Mouse (Mus musculus) intestine, postnatal 0 days (tissue): ENCODE data around the gene Clpb. TPM values are rescaled to one million over a fixed set of nuclear protein-coding genes. Genes with fewer than 3 reads are reported as not detected.

Experiments
- ATAC-seq: fragments of 200-750 bp; cut with Nextera tagmentation; 2 replicates; pipeline ENCODE4 v1.8.0; 2017; ENCODE audit warnings: mild to moderate bottlenecking, moderate TSS enrichment, moderate library complexity
- H3K27ac ChIP-seq: fragments of 300-500 bp; sonication (generic); 2 replicates; pipeline ENCODE4 v1.5.1; 2014; ENCODE audit warnings: mild to moderate bottlenecking, low read depth, low read length, moderate library complexity
- H3K27me3 ChIP-seq: fragments of 300-500 bp; sonication (generic); replicated peaks from 2 replicates; pipeline ENCODE4 v1.6.1; 2014; ENCODE audit warnings: low read length, mixed read lengths; ENCODE audit not compliant: control insufficient read depth, insufficient read depth
- H3K36me3 ChIP-seq: fragments of 300-500 bp; sonication (generic); 2 replicates; pipeline ENCODE4 v1.6.1; 2014; ENCODE audit warnings: mild to moderate bottlenecking, moderate library complexity; ENCODE audit not compliant: control insufficient read depth, insufficient read depth
- H3K4me1 ChIP-seq: fragments of 300-500 bp; sonication (generic); replicated peaks from 2 replicates; pipeline ENCODE4 v1.6.1; 2014; ENCODE audit warnings: antibody characterized with exemption, low read length, mixed read lengths; ENCODE audit not compliant: control insufficient read depth, insufficient read depth
- H3K4me2 ChIP-seq: fragments of 300-500 bp; sonication (generic); replicated peaks from 2 replicates; pipeline ENCODE4 v1.6.1; 2014; ENCODE audit warnings: low read depth, mild to moderate bottlenecking, moderate library complexity
- H3K4me3 ChIP-seq: fragments of 300-500 bp; sonication (generic); 2 replicates; pipeline ENCODE4 v1.5.1; 2014; ENCODE audit warnings: low read depth, low read length
- H3K9ac ChIP-seq: fragments of 300-500 bp; sonication (generic); 2 replicates; pipeline ENCODE4 v1.6.1; 2014; ENCODE audit warnings: mild to moderate bottlenecking, low read depth, low read length
- H3K9me3 ChIP-seq: fragments of 300-500 bp; sonication (generic); 2 replicates; pipeline ENCODE4 v1.6.1; 2016; ENCODE audit warnings: mixed run types; ENCODE audit not compliant: control insufficient read depth
- CTCF ChIP-seq: sonication (generic); IDR thresholded peaks from 2 replicates; pipeline ENCODE4 v1.5.1; 2016; ENCODE audit warnings: low read depth, mild to moderate bottlenecking, control low read depth, antibody characterized with exemption, moderate library complexity
- WGBS: fragments of 180-500 bp; shearing (Covaris S2); extraction: QIAGEN DNeasy Blood & Tissue Kit; methylation state at CpG from one replicate; pipeline ENCODE4 v1.1.7; 2014; 5-methylcytosine and 5-hydroxymethylcytosine counted together
- polyA plus RNA-seq: library from polyadenylated mRNA; unstranded; fragments of >200 nt; fragmentation: Nextera tagmentation; extraction: Ambion mirVana; gene quantifications from 2 replicates; pipeline ENCODE4 v1.2.1, GENCODE M21; 2015

Clpb gene
- polyA plus RNA-seq, 1 experiment from 2014 or later = 14.9 TPM

DNA sequence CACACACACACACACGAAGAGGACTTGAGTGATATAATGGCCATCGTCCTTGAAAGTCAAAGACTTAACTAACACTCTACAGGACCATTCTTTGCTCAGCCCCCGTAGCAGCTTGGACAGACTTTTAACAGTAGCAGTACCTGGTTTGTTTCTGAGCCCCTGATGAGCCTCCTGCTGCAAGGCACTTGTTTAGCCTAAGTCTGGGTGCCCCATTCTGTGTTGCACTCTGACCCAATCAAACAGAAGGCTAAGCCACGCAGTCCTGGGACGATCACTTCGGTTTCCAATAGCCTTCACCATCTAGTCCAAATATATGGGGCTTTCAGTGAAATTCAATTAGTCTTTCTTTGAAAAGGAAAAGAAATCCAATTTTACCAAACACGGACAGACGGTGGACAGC is 28.4 kb downstream of the Clpb start:
- no peak for ATAC-seq
- TF ChIP-seq CTCF = no peak
- no peaks in the 10 kb centered on the region for H3K9me3 ChIP-seq
- no peak overlapping the region for H3K4me2 ChIP-seq
- no peak overlapping the region for H3K27ac ChIP-seq
- no peaks in the 10 kb centered on the region for H3K4me1 ChIP-seq
- 89% methylated on average over 8 of the region's 8 CpGs for WGBS
- H3K27me3 ChIP-seq = no peaks in the 10 kb centered on the region
- H3K4me3 ChIP-seq = no peak overlapping the region
- no peak overlapping the region for H3K9ac ChIP-seq
- H3K36me3 ChIP-seq = 0 out of 2 replicates have a peak, but pooled peaks cover 7% of the 10 kb centered on the region

DNA sequence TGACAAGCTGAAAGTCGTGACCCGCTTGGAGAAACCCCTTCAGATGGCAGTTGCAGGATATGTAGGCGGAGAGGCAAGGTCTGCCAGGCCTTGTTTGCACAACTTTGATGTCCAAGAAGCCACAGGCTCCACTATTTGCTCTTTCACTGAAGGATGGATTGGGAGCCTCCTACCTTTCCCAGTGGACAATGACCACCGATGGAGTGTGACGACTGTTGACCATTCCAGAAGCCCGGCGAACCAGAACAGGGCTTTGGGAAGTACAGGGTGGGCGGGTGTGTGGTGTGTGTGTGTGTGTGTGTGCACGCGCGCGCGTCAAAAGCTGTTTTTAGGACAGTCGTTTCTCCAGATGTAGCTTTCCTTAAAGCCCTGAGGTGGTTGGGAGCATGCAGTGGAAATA is 29.0 kb downstream of the Clpb start:
- H3K4me3 ChIP-seq = no peak overlapping the region
- no peak overlapping the region for H3K27ac ChIP-seq
- no peak for TF ChIP-seq CTCF
- ATAC-seq = no peak
- H3K9me3 ChIP-seq = no peaks in the 10 kb centered on the region
- H3K9ac ChIP-seq = no peak overlapping the region
- H3K27me3 ChIP-seq = no peaks in the 10 kb centered on the region
- H3K4me1 ChIP-seq = no peaks in the 10 kb centered on the region
- WGBS = 81% methylated on average over 14 of the region's 14 CpGs
- 0 out of 2 replicates have a peak, but pooled peaks cover 7% of the 10 kb centered on the region for H3K36me3 ChIP-seq
- H3K4me2 ChIP-seq = no peak overlapping the region

DNA sequence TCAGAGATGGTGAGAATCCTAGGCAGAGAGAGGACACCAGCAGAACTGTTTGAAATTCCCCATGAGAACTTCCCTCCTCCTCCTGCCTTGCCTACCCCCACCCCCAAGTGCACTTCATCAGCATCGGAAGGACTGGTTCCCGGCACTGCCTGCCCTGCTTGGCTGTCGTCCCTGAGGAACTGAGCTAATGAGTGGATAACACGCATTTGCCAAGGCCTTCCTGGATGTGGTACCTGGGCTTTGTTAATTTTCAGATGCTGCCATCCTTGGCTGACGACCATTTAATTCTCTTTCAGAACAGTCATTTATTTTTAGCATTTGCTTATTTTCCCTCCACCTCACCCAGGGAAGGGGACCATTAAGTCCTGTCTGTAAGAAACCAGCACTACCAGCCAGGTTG is 32.0 kb downstream of the Clpb start:
- ATAC-seq = no peak

DNA sequence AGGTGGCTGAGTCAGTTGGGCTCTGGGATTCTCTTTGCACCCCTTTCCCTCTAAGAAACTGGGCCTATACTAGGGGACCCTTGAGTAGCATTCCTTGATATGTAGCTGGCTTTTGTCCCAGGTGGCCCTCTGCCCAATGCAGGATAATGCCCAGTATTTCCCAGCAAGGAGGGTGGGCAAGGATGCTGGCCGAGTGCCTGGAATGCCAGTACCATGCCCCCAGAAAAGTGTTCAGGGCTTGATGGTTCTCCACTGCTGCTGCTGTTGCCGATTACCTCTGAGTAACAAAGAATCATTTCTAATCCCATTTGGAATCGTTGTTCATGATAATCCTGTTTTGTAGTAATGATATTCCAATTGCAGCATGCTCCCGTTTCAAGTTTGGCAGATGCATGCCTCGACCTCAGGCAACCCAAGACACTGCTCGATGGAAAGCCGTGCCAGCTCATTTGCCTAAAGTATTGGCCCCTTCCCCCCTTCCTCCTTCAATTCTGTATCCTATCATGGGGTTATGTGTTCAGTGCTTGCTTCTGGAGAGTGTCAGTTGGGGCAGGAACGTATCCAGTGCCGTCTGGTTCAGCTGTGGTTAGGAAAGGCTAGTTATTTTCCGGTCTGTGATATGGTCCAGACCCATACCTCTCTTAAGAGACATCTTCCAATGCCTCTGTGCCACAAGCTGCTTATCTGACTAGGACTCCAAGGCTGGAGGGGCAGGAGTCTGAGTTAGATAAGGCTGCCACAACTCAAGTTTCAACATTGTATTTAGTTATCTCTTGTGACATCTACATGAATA is 33.7 kb downstream of the Clpb start:
- Histone ChIP-seq H3K9me3 (no peaks in the 10 kb centered on the region), H3K9ac (no peak overlapping the region), H3K4me2 (no peak overlapping the region), H3K27ac (no peak overlapping the region), H3K36me3 (no peaks in the 10 kb centered on the region), H3K4me3 (no peak overlapping the region), H3K4me1 (no peaks in the 10 kb centered on the region), H3K27me3 (no peaks in the 10 kb centered on the region)
- no peak for ATAC-seq
- TF ChIP-seq CTCF = no peak
- WGBS = 75% methylated on average over 10 of the region's 10 CpGs

More for the DNA sequence above, 32.0 kb downstream of the Clpb start:
- H3K4me2 ChIP-seq = no peak overlapping the region
- no peak for TF ChIP-seq CTCF
- H3K4me1 ChIP-seq = no peaks in the 10 kb centered on the region
- H3K27me3 ChIP-seq = no peaks in the 10 kb centered on the region
- no peak overlapping the region for H3K9ac ChIP-seq
- 64% methylated on average over 5 of the region's 5 CpGs for WGBS
- no peaks in the 10 kb centered on the region for H3K36me3 ChIP-seq
- no peak overlapping the region for H3K4me3 ChIP-seq
- no peak overlapping the region for H3K27ac ChIP-seq
- H3K9me3 ChIP-seq = no peaks in the 10 kb centered on the region

DNA sequence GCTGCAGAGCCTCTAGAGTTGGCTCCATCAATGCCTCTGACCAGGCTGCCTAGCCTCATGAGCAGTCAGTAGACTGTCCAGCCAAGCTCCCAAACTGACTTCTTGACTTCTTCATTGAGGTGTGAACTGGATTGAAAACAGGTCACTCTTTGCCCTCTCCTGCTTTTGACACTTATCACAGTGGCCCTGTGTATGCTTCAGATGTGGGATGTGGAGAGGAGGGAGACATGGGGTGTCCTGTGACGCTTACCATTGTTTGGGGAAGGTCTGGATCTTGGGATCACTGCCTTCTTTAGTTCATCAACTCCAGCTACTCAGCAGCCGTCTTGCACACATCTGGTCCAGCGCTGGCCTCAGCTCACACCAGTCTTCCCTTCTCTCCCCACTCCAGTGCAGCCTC is 36.9 kb downstream of the Clpb start:
- WGBS = 67% methylated on average over 3 of the region's 3 CpGs
- no peak overlapping the region for H3K27ac ChIP-seq
- no peak overlapping the region for H3K4me2 ChIP-seq
- TF ChIP-seq CTCF = no peak
- H3K9ac ChIP-seq = no peak overlapping the region
- H3K4me1 ChIP-seq = no peaks in the 10 kb centered on the region
- H3K27me3 ChIP-seq = no peaks in the 10 kb centered on the region
- no peak for ATAC-seq
- no peaks in the 10 kb centered on the region for H3K36me3 ChIP-seq
- H3K4me3 ChIP-seq = no peak overlapping the region
- no peaks in the 10 kb centered on the region for H3K9me3 ChIP-seq

DNA sequence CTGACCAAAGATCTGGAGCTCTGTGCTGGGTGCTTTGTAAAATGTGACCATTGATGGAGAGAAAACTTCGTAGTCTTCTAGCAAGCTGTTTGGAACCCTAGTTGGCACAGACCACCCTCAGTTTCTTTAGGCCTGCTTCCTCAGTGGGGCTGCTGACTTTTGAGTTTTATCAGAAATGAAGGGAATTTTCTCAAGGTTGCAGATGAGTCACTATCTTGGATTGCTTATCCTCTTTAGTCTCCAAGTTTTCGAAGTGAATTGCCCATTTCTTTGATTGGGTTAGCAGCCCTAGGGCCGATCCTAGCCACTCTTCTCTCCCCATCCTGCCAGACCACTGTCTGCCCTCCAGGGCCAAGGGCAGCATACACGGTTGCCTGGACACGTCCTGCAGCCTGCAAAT is 39.3 kb downstream of the Clpb start:
- Histone ChIP-seq H3K27me3 (no peaks in the 10 kb centered on the region), H3K4me2 (no peak overlapping the region), H3K9ac (no peak overlapping the region), H3K9me3 (no peaks in the 10 kb centered on the region), H3K4me3 (no peak overlapping the region), H3K27ac (no peak overlapping the region), H3K36me3 (no peaks in the 10 kb centered on the region), H3K4me1 (no peaks in the 10 kb centered on the region)
- 79% methylated on average over 5 of the region's 5 CpGs for WGBS
- no peak for ATAC-seq
- no peak for TF ChIP-seq CTCF

DNA sequence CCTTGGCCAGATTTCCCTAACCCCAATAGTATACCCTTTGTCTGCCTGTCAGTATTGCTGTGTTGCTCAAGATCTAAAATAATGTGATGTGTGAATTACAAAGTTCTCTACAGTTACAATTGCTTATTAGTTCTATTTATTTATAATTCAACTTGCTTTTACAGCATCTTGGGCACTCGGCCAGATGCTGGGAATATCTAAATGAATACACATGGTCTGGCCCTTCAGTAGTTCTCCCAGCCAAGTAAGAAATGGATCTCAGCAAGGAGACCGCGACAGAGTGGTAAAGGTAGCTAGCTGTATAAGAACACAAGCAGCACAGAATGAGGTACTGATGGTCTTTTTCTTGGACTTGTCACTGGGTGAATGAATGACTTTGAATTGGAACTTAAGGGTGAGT is 46.2 kb downstream of the Clpb start:
- H3K9ac ChIP-seq = no peak overlapping the region
- H3K4me1 ChIP-seq = peaks cover 4% of the 10 kb centered on the region; the same call in 1 of the 2 replicates
- WGBS = 79% methylated on average over 3 of the region's 3 CpGs
- H3K27ac ChIP-seq = no peak overlapping the region
- no peak overlapping the region for H3K4me2 ChIP-seq
- H3K36me3 ChIP-seq = no peaks in the 10 kb centered on the region
- no peak for ATAC-seq
- no peaks in the 10 kb centered on the region for H3K9me3 ChIP-seq
- H3K27me3 ChIP-seq = no peaks in the 10 kb centered on the region
- no peak for TF ChIP-seq CTCF
- H3K4me3 ChIP-seq = no peak overlapping the region
